Mouse (Mus musculus): Measurements from ENCODE around the gene Usp6nl.

GRCm38 (mm10) chr2:6279614-6280301, 42.7 kb upstream of the Usp6nl start:
- TF ChIP-seq ZC3H11A (IDR thresholded peaks at IDR 0.05; ENCODE audit: borderline replicate concordance, low read depth, low read length) (no peak), MAFK (IDR thresholded peaks at IDR 0.05; ENCODE audit: insufficient read depth, low read depth, low read length) (no peak), CHD2 (IDR thresholded peaks at IDR 0.05; ENCODE audit: low read depth, low read length) (no peak), ZNF384 (IDR thresholded peaks at IDR 0.05; ENCODE audit: low read depth, low read length) (no peak)
